Mouse (Mus musculus) midbrain, embryonic 12.5 days (tissue): ENCODE measurements around the gene Habp4. TPM values are rescaled to one million over a fixed set of nuclear protein-coding genes. Genes with fewer than 3 reads are reported as not detected.

Experiments
- ATAC-seq: fragments of 200-750 bp; cut with Nextera tagmentation; 2 replicates; pipeline ENCODE4 v1.8.0; 2017; ENCODE audit warnings: low read depth, moderate TSS enrichment, moderate library complexity; ENCODE audit not compliant: low FRiP score
- H3K27ac ChIP-seq: fragments of 300-500 bp; sonication (generic); replicated peaks from 2 replicates; pipeline ENCODE4 v1.5.1; 2016; ENCODE audit warnings: mild to moderate bottlenecking
- H3K27me3 ChIP-seq: fragments of 300-500 bp; sonication (generic); 2 replicates; pipeline ENCODE4 v1.6.1; 2016; ENCODE audit warnings: mild to moderate bottlenecking
- H3K36me3 ChIP-seq: fragments of 300-500 bp; sonication (generic); 2 replicates; pipeline ENCODE4 v1.6.1; 2016
- H3K4me1 ChIP-seq: fragments of 300-500 bp; sonication (generic); 2 replicates; pipeline ENCODE4 v1.6.1; 2016
- H3K4me2 ChIP-seq: fragments of 300-500 bp; sonication (generic); replicated peaks from 2 replicates; pipeline ENCODE4 v1.6.1; 2016; ENCODE audit warnings: mild to moderate bottlenecking, moderate library complexity
- H3K4me3 ChIP-seq: fragments of 300-500 bp; sonication (generic); 2 replicates; pipeline ENCODE4 v1.5.1; 2016; ENCODE audit warnings: mild to moderate bottlenecking
- H3K9ac ChIP-seq: fragments of 300-500 bp; sonication (generic); replicated peaks from 2 replicates; pipeline ENCODE4 v1.6.1; 2016; ENCODE audit warnings: mild to moderate bottlenecking, moderate library complexity
- H3K9me3 ChIP-seq: fragments of 300-500 bp; sonication (generic); 2 replicates; pipeline ENCODE4 v1.6.1; 2016; ENCODE audit warnings: mild to moderate bottlenecking
- WGBS: fragments of 180-500 bp; shearing (Covaris S2); methylation state at CpG from one replicate; pipeline ENCODE4 v1.1.7; 2016; 5-methylcytosine and 5-hydroxymethylcytosine counted together
- polyA plus RNA-seq: library from polyadenylated mRNA; unstranded; fragments of >200 nt; fragmentation: Nextera tagmentation; extraction: Ambion mirVana; gene quantifications from 2 replicates; pipeline ENCODE4 v1.2.1, GENCODE M21; 2016

Habp4 gene
- polyA plus RNA-seq = 26.8 and 28.4 TPM in 2 replicates

DNA sequence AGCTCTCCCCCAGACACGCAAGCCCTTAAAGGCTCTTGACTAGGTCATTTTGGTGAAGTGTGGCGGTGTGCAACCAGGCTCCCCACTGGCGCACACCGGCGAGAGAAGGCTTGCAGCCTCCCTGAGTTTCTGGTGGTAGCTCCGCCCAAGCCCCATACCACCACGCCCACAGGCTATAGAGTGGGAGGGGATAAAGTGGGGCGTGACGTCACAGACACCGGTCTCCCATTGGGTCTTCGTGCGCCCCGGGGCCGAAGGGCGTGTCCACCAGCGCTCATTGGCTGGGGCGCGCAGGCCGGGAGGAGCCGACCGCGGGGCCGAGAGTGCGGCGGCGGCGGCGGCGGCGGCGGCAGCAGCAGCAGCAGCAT, at the start of gene Habp4:
TSS of gene Habp4 (plus strand) at position 277 of the 368 bp plus-strand sequence.
- peak within 1 kb of the TSS; percentile 89 for H3K9ac ChIP-seq
- under 1% methylated on average over 15 of the region's 31 CpGs for WGBS
- no peaks in the 10 kb centered on the region for H3K9me3 ChIP-seq
- peak within 1 kb of the TSS; percentile 88 for H3K27ac ChIP-seq
- peak within 1 kb of the TSS; percentile 75 for H3K4me3 ChIP-seq
- peaks cover 13% of the 10 kb centered on the region for H3K4me1 ChIP-seq
- peaks cover 17% of the 10 kb centered on the region for H3K27me3 ChIP-seq
- peak within 1 kb of the TSS; percentile 97 for H3K4me2 ChIP-seq
- peak; percentile 98 for ATAC-seq
- no peaks in the 10 kb centered on the region for H3K36me3 ChIP-seq

DNA sequence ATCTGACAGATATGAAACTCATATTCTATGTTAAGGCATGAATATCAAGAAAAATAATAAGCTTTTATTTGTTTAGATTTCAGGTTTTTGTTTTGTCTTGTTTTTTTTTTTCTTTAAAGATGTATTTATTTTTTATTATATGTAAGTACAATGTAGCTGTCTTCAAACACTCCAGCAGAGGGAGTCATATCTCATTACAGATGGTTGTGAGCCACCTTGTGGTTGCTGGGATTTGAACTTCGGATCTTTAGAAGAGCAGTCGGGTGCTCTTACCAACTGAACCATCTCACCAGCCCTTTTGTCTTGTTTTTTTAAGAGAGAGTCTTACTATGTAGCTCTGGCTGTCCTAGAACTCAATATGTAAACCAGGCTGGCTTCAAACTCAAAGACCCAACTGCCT, 44.2 kb upstream of the Habp4 start:
- no peaks in the 10 kb centered on the region for H3K4me1 ChIP-seq
- no peak overlapping the region for H3K4me2 ChIP-seq
- H3K27me3 ChIP-seq = no peaks in the 10 kb centered on the region
- ATAC-seq = no peak
- H3K27ac ChIP-seq = no peak overlapping the region
- 49% methylated on average over 2 of the region's 2 CpGs for WGBS
- no peak overlapping the region for H3K4me3 ChIP-seq
- no peak overlapping the region for H3K9ac ChIP-seq
- no peaks in the 10 kb centered on the region for H3K9me3 ChIP-seq
- H3K36me3 ChIP-seq = no peaks in the 10 kb centered on the region

DNA sequence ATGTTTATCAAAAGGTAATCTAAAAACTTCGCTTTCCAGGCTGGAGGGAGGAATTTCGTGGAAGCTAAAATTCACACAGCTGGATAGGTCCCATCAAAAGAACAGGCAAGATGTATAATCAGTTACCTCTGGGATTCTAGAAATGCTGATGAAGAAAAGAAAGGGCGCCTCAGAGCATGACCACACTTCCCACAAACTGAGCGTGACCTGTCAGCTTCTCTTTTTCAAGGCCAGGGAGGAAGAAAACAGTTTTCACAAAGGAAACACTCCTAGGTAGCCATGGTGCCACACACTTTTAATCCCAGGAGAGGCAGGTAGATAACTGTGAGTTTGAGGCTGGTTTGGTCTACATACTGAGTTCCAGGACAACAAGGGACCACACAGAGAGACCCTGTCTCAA, 40.9 kb upstream of the Habp4 start:
- no peaks in the 10 kb centered on the region for H3K36me3 ChIP-seq
- ATAC-seq = no peak
- no peak overlapping the region for H3K4me3 ChIP-seq
- H3K27me3 ChIP-seq = no peaks in the 10 kb centered on the region
- H3K9ac ChIP-seq = no peak overlapping the region
- H3K4me1 ChIP-seq = no peaks in the 10 kb centered on the region
- H3K4me2 ChIP-seq = no peak overlapping the region
- H3K27ac ChIP-seq = no peak overlapping the region
- H3K9me3 ChIP-seq = peaks cover 3% of the 10 kb centered on the region; the same call in 1 of the 2 replicates
- WGBS = 64% methylated on average over 4 of the region's 4 CpGs

DNA sequence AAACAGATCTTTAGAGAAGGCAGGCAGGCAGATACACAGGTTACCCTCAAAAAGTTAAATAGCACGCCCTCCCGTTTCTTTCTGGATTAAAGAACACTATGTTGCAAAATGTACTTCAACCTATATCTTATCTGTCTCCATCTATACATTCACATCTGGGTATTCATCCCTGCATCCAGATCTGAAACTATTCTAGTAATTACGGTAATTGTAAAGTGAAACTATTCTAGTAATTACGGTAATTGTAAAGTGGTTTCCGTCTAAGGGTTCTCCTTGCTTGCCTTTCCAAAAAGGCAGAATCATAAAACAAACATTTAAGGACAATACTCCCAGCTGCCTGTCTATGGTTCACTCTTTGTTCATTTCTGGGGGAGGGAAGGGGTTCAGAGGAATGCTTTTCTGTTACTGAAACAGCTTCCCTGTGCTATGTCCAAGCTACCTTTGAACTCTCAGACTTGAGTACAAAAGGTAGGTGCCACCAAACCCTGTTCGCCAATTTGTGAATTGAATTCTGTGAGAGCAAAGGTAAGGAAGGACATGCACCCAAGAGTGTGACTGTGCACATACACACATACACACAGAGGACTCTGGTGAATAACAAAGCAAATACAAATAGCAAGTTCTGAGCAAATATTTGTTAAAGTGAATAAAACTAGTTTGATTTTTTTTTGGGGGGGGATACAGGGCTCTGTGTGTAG, 38.0 kb upstream of the Habp4 start:
- H3K9me3 ChIP-seq = peaks cover 3% of the 10 kb centered on the region; the same call in 1 of the 2 replicates

DNA sequence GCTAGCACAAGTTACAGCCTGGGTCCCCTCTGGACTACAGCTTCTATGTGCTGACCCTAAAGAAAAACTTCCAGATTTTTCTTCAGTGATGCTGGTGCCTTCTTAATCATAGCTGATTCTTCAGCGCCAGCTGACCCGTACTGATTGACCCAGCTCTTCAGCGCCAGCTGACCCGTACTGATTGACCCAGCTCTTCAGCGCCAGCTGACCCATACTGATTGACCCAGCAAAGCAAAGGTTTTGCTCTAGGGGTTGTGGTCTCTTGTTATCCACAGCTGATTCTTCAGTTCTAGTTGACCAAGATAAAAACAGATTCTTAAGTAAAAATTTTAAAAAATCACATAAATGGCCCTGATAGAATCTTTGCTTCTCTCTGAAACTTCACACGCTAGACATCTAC, 36.7 kb upstream of the Habp4 start:
- H3K27ac ChIP-seq = no peak overlapping the region
- H3K27me3 ChIP-seq = no peaks in the 10 kb centered on the region
- 76% methylated on average over 6 of the region's 6 CpGs for WGBS
- H3K4me3 ChIP-seq = no peak overlapping the region
- H3K4me1 ChIP-seq = peaks cover 6% of the 10 kb centered on the region; the same call in 1 of the 2 replicates
- H3K9me3 ChIP-seq = peaks cover 3% of the 10 kb centered on the region; the same call in 1 of the 2 replicates
- H3K36me3 ChIP-seq = no peaks in the 10 kb centered on the region
- no peak for ATAC-seq
- H3K9ac ChIP-seq = no peak overlapping the region
- no peak overlapping the region for H3K4me2 ChIP-seq

More for the DNA sequence above, 38.0 kb upstream of the Habp4 start:
- Histone ChIP-seq H3K4me2 (no peak overlapping the region), H3K4me3 (no peak overlapping the region), H3K4me1 (peaks cover 3% of the 10 kb centered on the region; the same call in 1 of the 2 replicates), H3K27me3 (no peaks in the 10 kb centered on the region), H3K9ac (no peak overlapping the region), H3K27ac (no peak overlapping the region), H3K36me3 (no peaks in the 10 kb centered on the region)
- 29% methylated on average over 6 of the region's 6 CpGs for WGBS
- no peak for ATAC-seq

DNA sequence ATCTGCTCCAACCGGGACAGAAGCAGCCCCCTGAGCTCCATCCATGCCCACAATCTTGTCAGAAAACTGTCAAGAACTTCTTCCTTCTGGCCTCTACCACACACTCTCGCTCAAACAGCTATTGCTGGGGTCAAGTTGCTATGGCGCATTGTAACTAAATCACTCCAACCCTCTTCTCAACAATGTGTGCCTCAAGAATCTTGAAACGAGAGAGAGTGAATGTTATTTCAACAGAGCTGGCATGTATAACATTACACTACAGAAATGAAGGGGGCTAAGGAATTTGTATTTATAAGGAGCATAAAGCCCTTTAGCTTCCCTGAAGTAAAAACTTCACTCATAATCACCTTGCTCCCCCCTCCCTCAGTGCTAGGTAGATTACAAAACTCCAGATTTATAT, 35.3 kb upstream of the Habp4 start:
- Histone ChIP-seq H3K4me1 (peaks cover 6% of the 10 kb centered on the region; the same call in 1 of the 2 replicates), H3K9ac (no peak overlapping the region), H3K4me3 (no peak overlapping the region), H3K4me2 (no peak overlapping the region), H3K9me3 (peaks cover 3% of the 10 kb centered on the region; the same call in 1 of the 2 replicates), H3K27me3 (no peaks in the 10 kb centered on the region), H3K27ac (no peak overlapping the region), H3K36me3 (no peaks in the 10 kb centered on the region)
- ATAC-seq = no peak
- WGBS = 61% methylated on average over 4 of the region's 4 CpGs

DNA sequence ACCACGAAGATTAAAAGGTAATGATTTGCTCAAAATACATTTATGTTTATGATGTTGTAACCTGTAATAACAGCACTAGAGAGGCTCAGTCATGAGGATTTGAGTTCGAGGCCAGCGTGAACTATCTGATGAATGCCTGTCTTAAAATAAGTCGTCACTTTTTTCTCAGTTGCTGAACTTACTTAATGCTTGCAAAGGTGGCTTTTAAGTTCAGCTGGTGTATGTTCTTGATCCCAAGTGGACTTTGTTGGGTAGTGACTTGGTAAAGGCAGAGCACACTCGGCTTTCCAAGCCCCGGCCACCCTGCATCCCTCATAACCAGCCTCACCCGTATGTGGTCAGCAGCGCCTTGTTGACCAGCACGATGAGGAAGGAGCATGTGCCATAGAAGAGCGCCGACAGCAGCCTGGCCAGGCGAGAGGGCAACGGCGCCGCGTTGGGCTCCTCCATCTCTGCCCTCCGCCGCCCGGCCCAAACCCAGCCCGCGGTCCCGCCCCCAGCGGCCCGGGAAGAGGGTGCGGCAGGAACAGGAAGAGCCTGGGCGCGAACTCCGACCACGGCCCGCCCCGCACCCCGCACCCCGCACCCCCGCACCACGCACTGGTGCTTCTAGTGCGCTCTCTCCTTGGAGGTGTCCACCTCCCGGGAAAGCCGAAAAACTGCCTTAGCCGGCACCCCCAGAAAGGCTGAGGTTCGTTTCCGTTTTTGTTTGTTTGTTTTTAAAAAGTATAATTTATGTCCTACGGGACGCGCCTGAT, 32.6 kb upstream of the Habp4 start, which contains the start of gene Slc35d2:
TSS of gene Slc35d2 (minus strand) at position 511 of the 758 bp plus-strand sequence.
- Histone ChIP-seq H3K4me1 (peaks cover 6% of the 10 kb centered on the region; the same call in 1 of the 2 replicates), H3K9me3 (no peaks in the 10 kb centered on the region), H3K27me3 (no peaks in the 10 kb centered on the region), H3K36me3 (peaks cover 7% of the 10 kb centered on the region; the same call in 1 of the 2 replicates), H3K4me3 (peak within 1 kb of the TSS; percentile 49), H3K27ac (no peak within 1 kb of the TSS), H3K9ac (peak within 1 kb of the TSS; percentile 66), H3K4me2 (peak within 1 kb of the TSS; percentile 75)
- WGBS = 9% methylated on average over 44 of the region's 44 CpGs
- peak; percentile 74 for ATAC-seq

DNA sequence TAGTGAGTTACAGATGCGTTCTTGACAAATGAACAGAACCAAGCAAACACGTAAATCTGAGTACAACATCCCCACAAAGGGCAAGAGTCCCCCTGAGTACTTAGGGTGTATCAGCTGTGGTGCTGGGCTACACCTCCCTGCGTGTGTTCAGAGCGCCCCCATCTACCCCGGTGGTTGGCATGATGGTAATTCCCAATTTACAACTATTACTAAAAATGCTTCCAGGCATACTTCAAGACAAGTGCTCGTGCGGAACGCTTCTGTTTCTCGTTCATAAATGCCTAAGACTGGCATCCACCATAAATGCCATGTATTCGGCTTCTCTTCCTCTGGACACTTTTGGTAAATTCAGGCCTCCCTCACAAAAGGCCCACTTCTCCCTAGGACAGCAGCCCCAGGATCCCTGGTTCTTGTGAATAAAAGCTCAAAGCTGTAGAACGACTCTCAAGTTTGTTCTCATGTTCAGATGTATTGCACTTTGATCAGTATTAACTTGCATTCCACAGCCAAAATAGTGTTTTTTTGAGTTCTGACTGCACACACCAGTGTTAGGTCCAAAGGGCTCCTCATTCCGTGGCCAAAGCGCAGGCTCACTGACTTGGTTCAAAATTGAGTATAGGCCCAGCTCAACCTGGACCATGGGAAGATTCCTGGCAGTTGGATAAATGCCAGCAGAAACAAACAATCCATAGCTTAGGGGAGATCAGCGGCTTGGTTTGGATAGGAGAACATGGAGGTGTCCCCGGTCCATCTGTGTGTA, 31.8 kb upstream of the Habp4 start:
- WGBS = 44% methylated on average over 15 of the region's 15 CpGs
- H3K9ac ChIP-seq = no peak overlapping the region

DNA sequence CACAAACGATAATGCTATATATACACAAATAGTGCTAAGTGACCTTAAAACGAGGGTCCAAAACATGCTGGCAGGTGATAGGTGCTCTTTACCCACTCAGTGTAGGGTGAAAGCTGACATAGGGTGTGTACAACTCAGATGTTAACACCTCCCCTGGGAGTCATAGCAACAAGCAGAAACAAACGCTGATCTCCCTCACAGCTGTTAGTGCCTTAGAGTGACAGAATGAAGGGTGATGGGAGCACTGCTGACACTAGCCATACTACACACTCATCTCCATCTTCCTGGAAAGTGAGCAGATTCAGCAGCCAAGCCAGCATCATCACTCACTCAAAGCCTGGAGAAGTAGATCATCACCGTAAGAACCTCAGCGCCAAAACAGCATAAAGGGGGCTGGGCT, 11.5 kb upstream of the Habp4 start:
- ATAC-seq = no peak
- Histone ChIP-seq H3K27ac (no peak overlapping the region), H3K36me3 (no peaks in the 10 kb centered on the region), H3K9ac (no peak overlapping the region), H3K4me3 (no peak overlapping the region), H3K9me3 (no peaks in the 10 kb centered on the region), H3K4me1 (peaks cover 21% of the 10 kb centered on the region), H3K27me3 (peaks cover under 1% of the 10 kb centered on the region; the same call in 1 of the 2 replicates), H3K4me2 (peak overlapping the region; percentile 23)
- 71% methylated on average over 5 of the region's 5 CpGs for WGBS

More for the DNA sequence above, 31.8 kb upstream of the Habp4 start:
- Histone ChIP-seq H3K4me3 (peak overlapping the region; percentile 49), H3K27me3 (no peaks in the 10 kb centered on the region), H3K36me3 (peaks cover 14% of the 10 kb centered on the region; the same call in 1 of the 2 replicates), H3K4me2 (peak overlapping the region; percentile 75), H3K4me1 (peaks cover 6% of the 10 kb centered on the region; the same call in 1 of the 2 replicates), H3K27ac (no peak overlapping the region), H3K9me3 (no peaks in the 10 kb centered on the region)
- peak; percentile 77 for ATAC-seq

DNA sequence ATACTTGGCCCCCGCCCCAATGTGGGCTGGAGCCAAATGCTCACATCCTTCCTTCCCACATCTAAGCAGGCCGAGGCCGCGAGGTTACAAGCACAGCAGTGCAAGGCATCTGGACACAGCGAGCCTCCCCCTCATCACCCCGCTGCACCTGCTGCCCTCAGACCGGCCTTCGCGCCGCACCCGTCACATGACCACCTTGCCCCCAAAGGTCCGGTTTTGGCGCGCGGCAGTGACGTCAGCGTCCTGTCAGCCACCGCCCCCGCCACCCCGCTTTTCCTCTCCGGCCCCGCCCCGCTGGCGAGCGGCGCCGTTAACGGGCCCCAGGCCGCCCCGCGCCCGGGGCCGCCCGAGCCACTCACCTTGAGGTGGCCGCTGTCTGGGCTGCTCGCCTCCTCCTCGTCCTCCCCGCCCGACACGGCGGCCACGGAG, 9.4 kb upstream of the Habp4 start:
- peak; percentile 35 for ATAC-seq
- 0% methylated on average over 31 of the region's 42 CpGs for WGBS
- peaks cover 21% of the 10 kb centered on the region for H3K4me1 ChIP-seq
- H3K36me3 ChIP-seq = no peaks in the 10 kb centered on the region
- H3K27ac ChIP-seq = peak overlapping the region; percentile 80
- H3K9ac ChIP-seq = peak overlapping the region; percentile 69
- peaks cover 6% of the 10 kb centered on the region for H3K27me3 ChIP-seq
- peak overlapping the region; percentile 92 for H3K4me2 ChIP-seq
- H3K4me3 ChIP-seq = peak overlapping the region; percentile 85
- no peaks in the 10 kb centered on the region for H3K9me3 ChIP-seq

DNA sequence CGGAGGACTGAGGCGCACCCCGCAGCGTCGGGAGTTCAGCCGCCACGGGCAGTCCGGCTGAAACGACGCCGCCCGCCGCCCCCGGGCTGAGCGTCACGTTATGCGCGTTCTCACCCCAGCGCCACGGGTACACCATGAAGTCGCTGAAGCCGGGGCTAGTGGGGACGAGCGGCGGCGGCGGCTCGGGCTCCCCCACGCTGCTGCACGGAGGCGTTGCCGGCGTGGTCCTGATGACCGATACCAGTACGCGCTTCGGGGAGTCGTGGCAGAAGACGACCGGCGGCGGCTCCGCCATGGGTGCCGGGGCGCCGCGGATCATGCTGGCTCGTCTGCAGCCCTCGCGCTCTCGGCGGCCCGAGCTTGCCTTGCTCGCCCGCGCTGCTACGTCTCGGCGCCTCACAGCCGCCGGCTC, 8.9 kb upstream of the Habp4 start:
- peak overlapping the region; percentile 92 for H3K4me2 ChIP-seq
- under 1% methylated on average over 60 of the region's 61 CpGs for WGBS
- peak overlapping the region; percentile 69 for H3K9ac ChIP-seq
- H3K4me3 ChIP-seq = peak overlapping the region; percentile 85
- H3K9me3 ChIP-seq = no peaks in the 10 kb centered on the region
- ATAC-seq = peak; percentile 51
- peaks cover 6% of the 10 kb centered on the region for H3K27me3 ChIP-seq
- no peaks in the 10 kb centered on the region for H3K36me3 ChIP-seq
- H3K27ac ChIP-seq = peak overlapping the region; percentile 80
- peaks cover 21% of the 10 kb centered on the region for H3K4me1 ChIP-seq
